Mouse (Mus musculus): Measurements from ENCODE around the gene Rapgef3.

Gene Rapgef3

GRCm38 (mm10) chr15:97767280-97768186 is at the start of gene Rapgef3:
TSS of gene Rapgef3 (minus strand) at chr15:97767972.
- peak; percentile 84 for DNase-seq (ENCODE audit: low spot score)

- DNase-seq (ENCODE audit: low spot score): no peak
These were observed 48.6 kb upstream of the Rapgef3 start for GRCm38 (mm10) chr15:97816199-97816994.

- no peak for DNase-seq (ENCODE audit: low spot score)
These were observed 47.5 kb upstream of the Rapgef3 start for GRCm38 (mm10) chr15:97815254-97815653.

- no peak for DNase-seq (ENCODE audit: low spot score)
These were observed 46.9 kb upstream of the Rapgef3 start for GRCm38 (mm10) chr15:97814703-97815102.

GRCm38 (mm10) chr15:97813452-97814204 is 45.9 kb upstream of the Rapgef3 start:
- no peak for DNase-seq (ENCODE audit: low spot score)

GRCm38 (mm10) chr15:97812875-97813274 is 45.1 kb upstream of the Rapgef3 start:
- DNase-seq (ENCODE audit: low spot score): no peak

GRCm38 (mm10) chr15:97812126-97812525 is 44.4 kb upstream of the Rapgef3 start:
- peak; percentile 77 for DNase-seq (ENCODE audit: low spot score)

- DNase-seq (ENCODE audit: low spot score): no peak
These were observed 43.5 kb upstream of the Rapgef3 start for GRCm38 (mm10) chr15:97811307-97811706.

GRCm38 (mm10) chr15:97810399-97810798 is 42.6 kb upstream of the Rapgef3 start:
- no peak for DNase-seq (ENCODE audit: low spot score)

GRCm38 (mm10) chr15:97809942-97810341 is 42.2 kb upstream of the Rapgef3 start:
- peak; percentile 68 for DNase-seq (ENCODE audit: low spot score)

GRCm38 (mm10) chr15:97809206-97809605 is 41.4 kb upstream of the Rapgef3 start:
- DNase-seq (ENCODE audit: low spot score): no peak

- DNase-seq (ENCODE audit: low spot score): no peak
These were observed 40.8 kb upstream of the Rapgef3 start for GRCm38 (mm10) chr15:97808532-97808931.

- DNase-seq (ENCODE audit: low spot score): no peak
These were observed 40.1 kb upstream of the Rapgef3 start for GRCm38 (mm10) chr15:97807867-97808266.

GRCm38 (mm10) chr15:97802575-97802974 is 34.8 kb upstream of the Rapgef3 start:
- DNase-seq (ENCODE audit: low spot score): no peak

- DNase-seq (ENCODE audit: low spot score): no peak
These were observed 34.0 kb upstream of the Rapgef3 start for GRCm38 (mm10) chr15:97801811-97802210.

- no peak for DNase-seq (ENCODE audit: low spot score)
These were observed 33.1 kb upstream of the Rapgef3 start for GRCm38 (mm10) chr15:97800853-97801252.

GRCm38 (mm10) chr15:97799446-97799845 is 31.7 kb upstream of the Rapgef3 start:
- DNase-seq (ENCODE audit: low spot score): no peak

- DNase-seq (ENCODE audit: low spot score): no peak
These were observed 30.4 kb upstream of the Rapgef3 start for GRCm38 (mm10) chr15:97798134-97798533.

GRCm38 (mm10) chr15:97796674-97797310 is 29.0 kb upstream of the Rapgef3 start:
- no peak for DNase-seq (ENCODE audit: low spot score)

GRCm38 (mm10) chr15:97795559-97796235 is 27.9 kb upstream of the Rapgef3 start:
- no peak for DNase-seq (ENCODE audit: low spot score)

GRCm38 (mm10) chr15:97794268-97794667 is 26.5 kb upstream of the Rapgef3 start:
- DNase-seq (ENCODE audit: low spot score): no peak

Measured in ovary, postnatal 36 days (tissue).